15 mouse cellular contexts compared by ENCODE assay signal in the genomic region with DNA sequence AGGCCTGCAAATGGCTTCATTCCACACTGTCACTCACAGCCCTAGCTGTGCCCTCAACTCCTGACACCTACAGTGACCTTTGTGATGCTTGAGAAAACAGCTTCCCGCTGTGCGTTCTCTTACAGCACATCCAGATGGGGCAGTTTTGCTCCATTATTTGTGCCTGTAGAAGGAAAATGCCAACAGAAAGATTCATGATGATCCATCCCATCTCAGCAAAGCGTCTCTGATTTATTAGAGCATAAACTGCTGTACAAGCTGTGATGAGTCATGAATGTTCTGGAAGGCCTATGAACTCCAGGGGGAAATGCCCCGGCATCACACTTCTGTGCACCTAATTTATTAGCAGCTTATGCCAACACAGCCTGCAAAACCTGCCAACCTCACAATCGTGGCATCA.
A peak's percentile ranks its signal among the peaks of the same experiment; 100 is the strongest.
DNase-seq lines count a peak whose midpoint lies in the region; ATAC-seq and TF ChIP-seq lines count a peak whose summit lies in the region.
"Had no signal": no experiment of that assay in that cellular context is flagged by ENCODE, and none has a peak within 500 bp of the region (broad histone marks: within the 10 kb centered on the region; RNA-seq: fewer than 3 reads in every experiment).

No protein-coding gene starts in this region.

- TF ChIP-seq CTCF in midbrain, postnatal 0 days (IDR thresholded peaks at IDR 0.05) = no peak

- H3K9ac ChIP-seq in midbrain, postnatal 0 days (replicated peaks; ENCODE audit: low read length, poor library complexity, severe bottlenecking) = no peak overlapping the region
- no peak overlapping the region for H3K9ac ChIP-seq in midbrain, embryonic 15.5 days
- H3K9ac ChIP-seq: forebrain, embryonic 13.5 days; heart, embryonic 15.5 days; liver, embryonic 14.5 days had no signal

- H3K4me1 ChIP-seq in midbrain, postnatal 0 days (ENCODE audit: insufficient read depth, low read length) = no peaks in the 10 kb centered on the region
- peaks cover 8% of the 10 kb centered on the region; the same call in 1 of the 2 replicates for H3K4me1 ChIP-seq in midbrain, embryonic 15.5 days
- H3K4me1 ChIP-seq: forebrain, embryonic 13.5 days; heart, embryonic 15.5 days had no signal

- no peak overlapping the region for H3K27ac ChIP-seq in midbrain, postnatal 0 days (ENCODE audit: low read depth, low read length)
- no peak overlapping the region for H3K27ac ChIP-seq in midbrain, embryonic 15.5 days
- H3K27ac ChIP-seq: forebrain, embryonic 13.5 days; heart, embryonic 15.5 days; layer of hippocampus, adult 2 months; liver, embryonic 14.5 days had no signal

- H3K9me3 ChIP-seq in midbrain, postnatal 0 days (ENCODE audit: low read length) = no peaks in the 10 kb centered on the region
- no peaks in the 10 kb centered on the region for H3K9me3 ChIP-seq in midbrain, embryonic 15.5 days
- H3K9me3 ChIP-seq: forebrain, embryonic 13.5 days; heart, embryonic 15.5 days had no signal

- peak; percentile 9 for DNase-seq in cerebellum, adult 11-12 months
- DNase-seq in cerebellum, adult 8-10 months = no peak
- peak; percentile 23 for DNase-seq in midbrain, postnatal 0 days (ENCODE audit: low spot score)
- DNase-seq in embryo, embryonic 11.5 days (ENCODE audit: low read depth, low spot score) = peak; percentile 22
- DNase-seq in retina, postnatal 1 day = peak; percentile 34
- no peak for DNase-seq in layer of hippocampus, postnatal 25 days (ENCODE audit: extremely low spot score in 1 of 2, low spot score in 1 of 2)
- DNase-seq in ovary, adult 18-20 months (ENCODE audit: low spot score) = no peak
- DNase-seq: lung, postnatal 36 days; thymus, postnatal 14 days had no signal

- H3K27me3 ChIP-seq in midbrain, postnatal 0 days (ENCODE audit: insufficient read depth, low read length) = no peaks in the 10 kb centered on the region
- no peaks in the 10 kb centered on the region for H3K27me3 ChIP-seq in midbrain, embryonic 15.5 days (replicated peaks)
- H3K27me3 ChIP-seq: forebrain, embryonic 13.5 days; heart, embryonic 15.5 days had no signal

- H3K4me2 ChIP-seq in midbrain, postnatal 0 days (ENCODE audit: low read depth, low read length, poor library complexity, severe bottlenecking) = no peak overlapping the region
- H3K4me2 ChIP-seq in midbrain, embryonic 15.5 days = no peak overlapping the region
- H3K4me2 ChIP-seq: forebrain, embryonic 13.5 days; heart, embryonic 15.5 days had no signal

- no peak for ATAC-seq in midbrain, postnatal 0 days (ENCODE audit: low FRiP score)
- ATAC-seq in midbrain, embryonic 15.5 days (replicated peaks) = no peak
- ATAC-seq: forebrain, embryonic 13.5 days; intestine, postnatal 0 days had no signal

- 69% methylated on average over 5 of the region's 5 CpGs for WGBS in midbrain, postnatal 0 days
- WGBS in midbrain, embryonic 15.5 days = 67% methylated on average over 5 of the region's 5 CpGs

- H3K36me3 ChIP-seq in midbrain, postnatal 0 days (ENCODE audit: insufficient read depth, low read length) = no peaks in the 10 kb centered on the region
- no peaks in the 10 kb centered on the region for H3K36me3 ChIP-seq in midbrain, embryonic 15.5 days (replicated peaks)
- H3K36me3 ChIP-seq: heart, embryonic 15.5 days had no signal

- no peak overlapping the region for H3K4me3 ChIP-seq in midbrain, postnatal 0 days (ENCODE audit: low read depth, low read length)
- H3K4me3 ChIP-seq in midbrain, embryonic 15.5 days = no peak overlapping the region
- H3K4me3 ChIP-seq: forebrain, embryonic 13.5 days; heart, embryonic 15.5 days; layer of hippocampus, adult 2 months had no signal

Comparison
In these comparisons a context has a peak if more than half of its experiments do, and no peak if none do; other contexts are left out.
1. DNase-seq: peak in cerebellum, adult 11-12 months (single experiment), midbrain, postnatal 0 days (single experiment), embryo, embryonic 11.5 days (single experiment) and retina, postnatal 1 day (single experiment); none in cerebellum, adult 8-10 months (single experiment), layer of hippocampus, postnatal 25 days (0 of 2) and ovary, adult 18-20 months (single experiment).